Mouse (Mus musculus) layer of hippocampus, adult 8-10 months (tissue): ENCODE measurements around the gene Pcbp3. TPM values are rescaled to one million over a fixed set of nuclear protein-coding genes. Genes with fewer than 3 reads are reported as not detected.
"Not testable (repeated sequence)": the region's sequence is repeated elsewhere in the genome, so short reads cannot be mapped to it uniquely, and the experiment has no call there.

Experiments used
- DNase-seq, 2 experiments: peaks; one replicate each; pipeline ENCODE4 v3.0.0; 2022; ENCODE audit warnings: low spot score in 2 of 2
- total RNA-seq, 4 experiments: library from RNA; stranded (reverse); gene quantifications; 2 replicates each; pipeline ENCODE4 v1.2.4; 2022

Gene Pcbp3
- total RNA-seq, 4 experiments from 2014 or later: 58.1 to 68.9 (median 61.3) TPM

GRCm38 (mm10) chr10:76802500-76802885 lies 159.2 kb downstream of the Pcbp3 start:
- no peak for DNase-seq

GRCm38 (mm10) chr10:76801841-76802499 lies 159.7 kb downstream of the Pcbp3 start:
- DNase-seq: peak in 1 of 2 experiments; percentile 22

- DNase-seq: no peak
Measured at GRCm38 (mm10) chr10:76801237-76801641, 160.4 kb downstream of the Pcbp3 start.

GRCm38 (mm10) chr10:76798751-76799585 lies 162.7 kb downstream of the Pcbp3 start:
- no peak for DNase-seq

- no peak for DNase-seq
Measured at GRCm38 (mm10) chr10:76794102-76794501, 167.6 kb downstream of the Pcbp3 start.

- DNase-seq: peak in 1 of 2 experiments; percentile 44
Measured at GRCm38 (mm10) chr10:76791475-76791874, 170.2 kb downstream of the Pcbp3 start.

DNA sequence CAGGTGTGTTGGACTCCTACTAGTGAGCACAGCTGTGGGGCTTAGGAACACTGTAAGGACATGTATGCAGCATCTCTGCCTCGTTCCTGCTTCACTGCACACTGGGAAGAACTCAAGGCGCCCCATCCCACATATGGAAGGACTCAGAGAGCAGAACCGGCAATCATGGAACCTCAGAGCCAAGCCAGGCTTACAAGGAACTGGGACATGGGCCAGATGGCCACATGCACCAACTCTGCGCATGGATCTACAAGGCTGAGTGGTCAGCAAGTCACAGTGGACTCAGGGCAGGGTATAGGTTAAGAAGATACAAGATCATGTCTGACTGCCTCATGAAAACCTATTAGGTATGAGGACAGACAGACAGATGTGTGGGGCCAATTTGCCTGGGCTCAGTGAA lies 171.8 kb downstream of the Pcbp3 start:
- DNase-seq: no peak

DNA sequence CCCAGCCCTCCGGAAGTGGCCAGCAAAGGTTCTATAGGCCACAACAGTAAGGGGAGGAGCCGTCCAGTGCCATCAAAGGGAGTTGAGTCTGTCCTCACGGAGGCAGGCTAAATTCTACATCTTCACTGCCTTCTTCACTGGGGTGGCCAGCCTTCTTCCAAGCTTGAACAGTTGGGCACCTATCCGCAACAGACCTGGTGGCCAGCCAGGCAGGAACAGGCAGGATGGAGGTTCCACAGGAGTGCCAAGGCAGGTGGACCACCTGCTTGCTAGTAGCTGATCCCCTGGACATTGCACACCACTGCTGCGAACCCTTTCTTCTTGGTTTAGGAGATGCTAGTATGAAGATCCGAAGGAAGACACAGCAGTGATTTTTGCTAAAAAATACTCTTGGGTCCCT lies 176.4 kb downstream of the Pcbp3 start:
- DNase-seq: no peak

DNA sequence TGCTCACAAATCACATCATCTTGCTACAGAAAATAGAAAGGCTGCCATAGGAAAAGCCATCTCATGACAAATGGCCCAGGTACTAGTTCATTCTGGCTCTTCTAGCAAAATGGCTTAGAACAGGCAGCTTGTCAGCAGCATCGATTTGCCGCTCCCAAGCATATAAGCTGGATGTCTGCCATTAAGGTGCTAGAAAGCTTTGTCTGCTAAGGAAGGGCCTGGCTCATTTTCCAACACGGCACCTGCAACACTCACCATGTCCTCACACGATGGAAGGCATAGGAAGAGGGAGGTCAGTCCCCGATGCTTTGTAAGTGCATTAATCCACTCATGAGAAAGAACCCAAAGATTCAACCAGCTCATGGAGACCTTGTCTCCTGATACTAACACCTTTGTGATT lies 182.5 kb downstream of the Pcbp3 start:
- no peak for DNase-seq

GRCm38 (mm10) chr10:76771624-76772023 lies 190.1 kb downstream of the Pcbp3 start:
- DNase-seq: no peak

DNA sequence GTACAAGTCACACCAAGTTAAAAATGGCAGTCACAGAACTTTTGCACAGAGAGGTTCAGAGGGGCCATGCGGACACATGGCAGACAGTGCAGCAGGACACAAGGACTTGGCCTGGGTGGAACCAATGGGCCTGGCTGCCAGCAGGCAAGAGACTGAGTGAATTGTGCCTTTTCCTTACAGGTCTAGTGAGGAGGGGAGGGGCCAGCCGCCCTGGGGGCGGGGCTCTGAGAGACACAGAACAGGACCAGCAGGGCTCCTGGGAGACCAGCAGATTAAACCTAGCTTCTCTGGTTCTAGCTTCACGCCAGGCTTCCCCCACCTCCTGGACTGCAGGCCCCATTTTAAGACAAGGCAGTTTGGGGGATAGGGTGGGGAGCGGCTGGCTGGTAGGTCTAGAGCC lies 190.6 kb downstream of the Pcbp3 start:
- no peak for DNase-seq

GRCm38 (mm10) chr10:76769581-76769980 lies 192.1 kb downstream of the Pcbp3 start:
- DNase-seq: no peak

DNA sequence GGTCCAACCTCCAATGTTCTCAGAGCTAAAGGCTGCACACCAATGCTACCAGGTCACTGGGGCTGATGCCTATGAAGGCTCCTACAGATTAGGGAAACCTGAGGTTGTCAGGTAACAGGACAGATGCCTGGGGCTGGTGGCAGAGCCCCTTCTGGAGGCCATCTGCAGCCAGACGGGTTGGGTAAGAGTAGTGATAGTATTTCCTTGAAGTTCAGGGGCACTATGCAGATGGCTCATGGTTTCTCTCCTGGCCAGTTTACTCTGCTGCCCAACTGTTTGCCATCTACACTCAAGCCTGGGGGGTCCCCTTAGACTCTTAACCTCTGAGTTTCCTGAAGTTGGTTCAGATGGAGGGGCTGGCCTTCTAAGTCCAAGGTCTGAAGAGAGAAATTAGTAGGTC lies 195.5 kb downstream of the Pcbp3 start:
- DNase-seq: no peak

DNA sequence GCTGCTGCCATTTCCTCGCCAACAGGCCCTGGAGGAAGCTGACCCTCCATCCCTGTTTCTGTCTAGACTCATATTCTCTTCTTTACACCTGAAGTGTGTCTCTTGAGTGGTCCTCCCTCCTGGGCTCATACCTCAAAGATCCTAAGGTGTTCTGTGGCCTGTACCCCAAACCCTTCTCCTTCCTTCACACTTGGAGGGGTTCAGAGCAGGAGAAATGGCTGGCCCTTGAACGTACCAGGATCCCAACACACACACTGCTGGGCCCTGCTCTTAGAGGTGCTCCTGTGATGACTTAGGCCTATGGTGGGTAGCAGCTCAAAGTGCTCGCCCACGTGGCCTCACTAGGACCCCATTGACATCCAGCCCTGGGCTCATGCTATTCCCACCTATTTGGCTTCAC lies 196.8 kb downstream of the Pcbp3 start:
- no peak for DNase-seq

- peak; percentile 5 to 19 for DNase-seq
Measured at GRCm38 (mm10) chr10:76763016-76763415, 198.7 kb downstream of the Pcbp3 start.

DNA sequence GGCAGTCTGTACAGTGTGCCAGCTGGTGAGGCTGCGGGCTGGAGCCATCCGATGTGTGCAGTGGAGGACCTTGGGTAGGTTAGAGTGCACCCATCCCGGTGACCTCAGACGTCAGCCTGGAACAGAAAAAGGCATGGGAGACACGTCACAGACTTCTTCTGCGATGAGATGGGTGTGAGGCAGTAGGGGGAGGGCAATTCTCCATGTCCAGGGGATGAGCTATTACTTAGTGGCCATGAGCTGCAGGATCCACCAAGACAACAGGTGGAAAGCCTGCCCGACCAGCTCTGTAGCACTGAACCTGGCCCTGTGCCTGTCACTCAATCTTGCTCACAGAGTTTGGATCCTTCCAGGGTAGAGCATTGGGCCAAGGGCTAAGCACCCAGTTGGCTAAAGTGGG lies 199.3 kb downstream of the Pcbp3 start:
- no peak for DNase-seq

GRCm38 (mm10) chr10:76759878-76760277 lies 201.8 kb downstream of the Pcbp3 start:
- DNase-seq: no peak

GRCm38 (mm10) chr10:76753640-76754039 lies 208.0 kb downstream of the Pcbp3 start:
- DNase-seq: no peak

DNA sequence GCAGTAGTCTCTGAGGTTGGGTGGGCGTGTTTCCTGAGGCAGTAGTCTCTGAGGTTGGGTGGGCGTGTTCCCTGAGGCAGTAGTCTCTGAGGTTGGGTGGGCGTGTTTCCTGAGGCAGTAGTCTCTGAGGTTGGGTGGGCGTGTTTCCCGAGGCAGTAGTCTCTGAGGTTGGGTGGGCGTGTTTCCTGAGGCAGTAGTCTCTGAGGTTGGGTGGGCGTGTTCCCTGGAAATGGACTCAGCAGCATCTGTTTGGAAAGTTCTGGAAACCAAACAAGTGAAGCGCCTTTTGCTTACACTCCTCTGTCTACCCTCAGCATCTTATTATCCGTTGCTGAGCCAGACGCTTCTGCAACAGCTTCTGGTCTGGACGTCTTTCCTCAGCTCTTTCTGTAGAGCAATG lies 217.4 kb downstream of the Pcbp3 start:
- not testable (repeated sequence) for DNase-seq

DNA sequence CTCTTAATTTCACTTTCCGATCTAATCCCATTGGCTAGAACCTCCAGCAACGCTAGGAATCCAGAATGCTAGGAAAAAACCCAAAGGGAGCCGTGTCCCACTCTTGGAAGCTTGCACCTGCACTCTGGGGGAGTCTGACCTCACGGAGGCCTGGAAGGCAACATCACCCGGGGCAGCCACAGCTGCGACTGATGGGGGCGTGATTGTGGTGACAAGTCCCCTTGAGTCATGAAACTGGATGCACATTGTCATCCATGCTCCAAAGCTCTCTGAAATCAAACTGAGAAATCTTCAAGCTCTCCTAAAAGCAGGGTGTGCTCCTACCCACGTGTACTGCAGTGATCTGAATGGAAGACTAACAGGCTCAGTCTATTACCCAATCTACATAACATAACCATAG lies 224.9 kb downstream of the Pcbp3 start:
- DNase-seq: no peak

GRCm38 (mm10) chr10:76734979-76735378 lies 226.7 kb downstream of the Pcbp3 start:
- DNase-seq: peak; percentile 63 to 89

DNA sequence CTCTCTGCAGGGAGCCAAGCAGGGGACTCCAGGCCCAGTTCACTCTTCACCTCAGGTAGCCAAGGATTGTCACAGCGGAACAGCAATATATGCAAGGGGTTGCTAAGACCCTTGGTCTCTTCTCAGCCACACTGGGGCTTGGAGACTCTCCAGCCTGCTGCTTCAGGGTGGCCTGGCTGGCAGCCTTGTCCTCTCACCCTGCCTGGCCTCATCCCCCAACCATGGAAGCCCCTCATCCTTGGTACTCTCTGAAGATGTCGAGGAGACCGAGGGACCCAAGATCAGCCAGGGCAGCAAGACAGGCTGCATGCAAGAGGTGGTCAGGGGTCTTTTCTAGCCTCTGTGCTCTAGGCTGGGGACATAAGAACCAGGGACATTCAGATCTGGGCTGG lies 228.0 kb downstream of the Pcbp3 start:
- DNase-seq: peak in 1 of 2 experiments; percentile 1
